In the genomic region with DNA sequence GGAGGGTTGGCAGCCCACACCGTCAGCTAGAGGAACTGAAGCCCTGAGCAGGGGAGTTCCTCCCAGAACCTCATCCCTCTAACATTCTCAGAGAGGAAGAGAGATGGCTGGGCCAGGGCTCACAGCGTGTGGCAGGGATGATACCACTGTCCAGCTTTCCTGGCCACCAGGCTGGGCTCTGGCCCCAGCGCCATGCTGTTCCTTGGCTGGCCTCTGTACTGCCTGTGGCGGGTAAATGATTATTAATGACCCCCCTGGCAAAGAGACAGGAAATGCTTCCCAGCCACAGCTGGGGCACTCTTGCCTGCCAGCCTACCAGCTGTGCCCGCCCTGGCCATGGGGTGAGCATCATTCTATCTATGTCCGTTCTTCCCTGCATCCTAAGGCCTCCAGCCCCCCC, we compare ENCODE assay signal across 19 mouse cellular contexts. TPM values are rescaled to one million over a fixed set of nuclear protein-coding genes. Genes with fewer than 3 reads are reported as not detected.
DNase-seq lines count a peak whose midpoint lies in the region; ATAC-seq and TF ChIP-seq lines count a peak whose summit lies in the region.
"Had no signal": no experiment of that assay in that cellular context is flagged by ENCODE, and none has a peak within 500 bp of the region (broad histone marks: within the 10 kb centered on the region; RNA-seq: fewer than 3 reads in every experiment).

No protein-coding gene starts in this region.

- H3K4me3 ChIP-seq in gastrocnemius, adult 2 months, result peak overlapping the region; percentile 69
- H3K4me3 ChIP-seq in kidney, embryonic 15.5 days (replicated peaks), result no peak overlapping the region
- H3K4me3 ChIP-seq in spleen, adult 2 months (ENCODE audit: extremely low read depth, insufficient read depth, insufficient read length), result no peak overlapping the region
- H3K4me3 ChIP-seq: heart, embryonic 15.5 days; lung, embryonic 15.5 days had no signal

- ATAC-seq in kidney, embryonic 15.5 days (replicated peaks; ENCODE audit: low FRiP score), result no peak

- TF ChIP-seq CTCF in gastrocnemius, adult 2 months (IDR thresholded peaks at IDR 0.05), result no peak
- no peak for TF ChIP-seq CTCF in spleen, adult 2 months (IDR thresholded peaks at IDR 0.05; ENCODE audit: extremely low read depth, insufficient read depth, insufficient read length, insufficient replicate concordance)

- no peak overlapping the region for H3K9ac ChIP-seq in kidney, embryonic 15.5 days
- H3K9ac ChIP-seq: heart, embryonic 15.5 days; lung, embryonic 15.5 days had no signal

- peaks cover 47% of the 10 kb centered on the region for H3K4me1 ChIP-seq in kidney, embryonic 15.5 days
- peaks cover 69% of the 10 kb centered on the region for H3K4me1 ChIP-seq in spleen, adult 2 months (ENCODE audit: control insufficient read depth, insufficient read depth, insufficient read length)

- intact Hi-C loops in gastrocnemius, adult 2 months (cut with DNase I), result no loop called here
- intact Hi-C loops in gastrocnemius, postnatal 14 days (cut with DNase I; ENCODE audit: low total_unique reads), result no loop called here

- H3K36me3 ChIP-seq in kidney, embryonic 15.5 days, result no peaks in the 10 kb centered on the region
- no peaks in the 10 kb centered on the region for H3K36me3 ChIP-seq in spleen, adult 2 months (ENCODE audit: control insufficient read depth, insufficient read depth, low read length)
- H3K36me3 ChIP-seq: heart, embryonic 15.5 days; lung, embryonic 15.5 days had no signal

- peaks cover 19% of the 10 kb centered on the region for H3K27me3 ChIP-seq in kidney, embryonic 15.5 days
- H3K27me3 ChIP-seq in spleen, adult 2 months (ENCODE audit: control insufficient read depth, insufficient read depth, low read length), result no peaks in the 10 kb centered on the region

- H3K9me3 ChIP-seq in kidney, embryonic 15.5 days (replicated peaks), result no peaks in the 10 kb centered on the region
- H3K9me3 ChIP-seq: heart, embryonic 15.5 days; lung, embryonic 15.5 days had no signal

- no peak for DNase-seq in gastrocnemius, adult 2 months
- no peak for DNase-seq in gastrocnemius, postnatal 14 days
- no peak for DNase-seq in kidney, postnatal 4 days
- DNase-seq in spleen, adult 2 months (ENCODE audit: low read depth in 1 of 2, low spot score in 2 of 2), result no peak
- DNase-seq in spleen, postnatal 14 days (ENCODE audit: low spot score in 2 of 2), result no peak
- no peak for DNase-seq in urinary bladder, adult 18-20 months (ENCODE audit: low spot score in 2 of 2)
- DNase-seq: cerebellum, adult 9-11 months; gastrocnemius, postnatal 36 days; kidney, adult 11 months; kidney, postnatal 14 days; liver; midbrain, embryonic 14.5 days; retina, postnatal 1 day; thymus, adult 2 months had no signal

- peak overlapping the region; percentile 85 for H3K27ac ChIP-seq in gastrocnemius, adult 2 months
- H3K27ac ChIP-seq in kidney, embryonic 15.5 days, result no peak overlapping the region
- peak overlapping the region; percentile 30 for H3K27ac ChIP-seq in spleen, adult 2 months (ENCODE audit: insufficient read depth, low read length)
- H3K27ac ChIP-seq: heart, embryonic 15.5 days; lung, embryonic 15.5 days had no signal

- H3K4me2 ChIP-seq in kidney, embryonic 15.5 days, result peak overlapping the region; percentile 4; the same call in 1 of the 2 replicates
- H3K4me2 ChIP-seq: heart, embryonic 15.5 days; lung, embryonic 15.5 days had no signal

- no peak for TF ChIP-seq POLR2A in spleen, adult 2 months (IDR thresholded peaks at IDR 0.05; ENCODE audit: low read depth, low read length)

- 81% methylated on average over 6 of the region's 6 CpGs for WGBS in kidney, embryonic 15.5 days
- 42% methylated on average over 6 of the region's 6 CpGs for WGBS in spleen, adult 2 months

RNA-seq across cellular contexts. Expression of a gene that starts 33.6 kb away (rescaled TPM):
- total RNA-seq in gastrocnemius, adult 2 months (2021), result 10 to 100 TPM; 21.2 to 28.5 TPM
- 10 to 100 TPM; 35.1 to 37.3 TPM for total RNA-seq in gastrocnemius, postnatal 14 days (2021)
- 37.3 and 39.5 TPM in 2 replicates for polyA plus RNA-seq in kidney, embryonic 15.5 days (2015; fragmentation: Nextera tagmentation; extraction: Ambion mirVana)
- 42.6 and 48.4 TPM in 2 replicates for polyA plus RNA-seq in spleen, adult 2 months (2012; rRNA removed)

RNA-seq across cellular contexts. Expression of a gene that starts 44.5 kb away (rescaled TPM):
- not detected for total RNA-seq in gastrocnemius, adult 2 months (2021)
- total RNA-seq in gastrocnemius, postnatal 14 days (2021), result 1 to 10 TPM; 2.3 to 6.4 TPM
- polyA plus RNA-seq in kidney, embryonic 15.5 days (2015; fragmentation: Nextera tagmentation; extraction: Ambion mirVana), result 0.14 and 0.21 TPM in 2 replicates
- 1.1 TPM in 1 of 2 replicates, not detected in the other for polyA plus RNA-seq in spleen, adult 2 months (2012; rRNA removed)
- total RNA-seq: left cerebral cortex, postnatal 14 days had no signal
- polyA plus RNA-seq: forebrain, embryonic 11.5 days; heart, embryonic 15.5 days; midbrain, embryonic 14.5 days; thymus, adult 2 months had no signal
